Mouse (Mus musculus): ENCODE data around the gene Npat.

- TF ChIP-seq CTCF (IDR thresholded peaks at IDR 0.05; ENCODE audit: control insufficient read depth, insufficient read depth, insufficient replicate concordance, low read depth, low read length) (no peak), POLR2A (IDR thresholded peaks at IDR 0.05; ENCODE audit: control insufficient read depth, low read depth, low read length) (no peak)
These were observed 68.1 kb downstream of the Npat start for GRCm38 (mm10) chr9:53604954-53605353.
